Mouse (Mus musculus): ENCODE results near the gene Ralgps2. TPM values are rescaled to one million over a fixed set of nuclear protein-coding genes. Genes with fewer than 3 reads are reported as not detected.

The Ralgps2 gene
- polyA plus RNA-seq, 3 experiments from 2014 or later = 24.6 to 48.2 (median 34.1) TPM

DNA sequence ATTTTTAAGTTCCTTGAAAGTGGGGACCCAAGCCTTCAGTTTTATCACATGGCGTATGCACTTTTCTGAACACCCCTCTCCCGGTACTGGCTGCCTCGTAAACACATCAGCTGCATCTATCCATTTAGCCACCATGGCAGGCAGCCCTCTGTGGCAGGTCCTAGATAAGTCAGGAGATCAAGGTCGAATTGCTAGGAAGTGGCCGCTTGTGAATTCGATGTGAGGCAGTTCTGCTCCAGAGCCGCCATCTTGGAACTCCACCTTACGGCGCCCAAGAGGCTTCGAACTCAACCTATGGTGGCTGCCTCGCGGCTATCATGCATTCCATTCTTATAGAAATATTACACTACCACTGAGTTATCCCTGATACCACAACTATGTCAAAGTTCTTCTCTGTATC, 14.8 kb upstream of the Ralgps2 start:
- ATAC-seq = no peak

DNA sequence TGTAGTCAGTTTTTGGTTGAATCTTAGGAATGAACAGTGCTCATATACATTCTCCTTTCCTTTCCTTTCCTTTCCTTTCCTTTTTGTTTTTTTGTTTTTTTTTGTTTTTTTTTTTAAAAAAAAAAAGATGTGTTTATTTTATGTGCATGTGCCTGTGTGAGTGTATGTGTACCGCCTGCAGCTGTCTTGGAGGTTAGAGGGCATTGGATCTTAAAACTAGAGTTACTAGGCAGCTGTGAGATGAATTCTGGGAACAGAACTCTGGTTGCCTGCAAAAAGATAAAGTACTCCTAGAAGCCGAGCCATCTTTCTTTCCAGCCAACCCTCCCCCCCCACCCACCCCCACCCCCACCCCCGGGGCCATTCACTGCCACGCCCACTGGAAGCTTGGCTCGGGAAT, 10.9 kb upstream of the Ralgps2 start:
- no peak for ATAC-seq

DNA sequence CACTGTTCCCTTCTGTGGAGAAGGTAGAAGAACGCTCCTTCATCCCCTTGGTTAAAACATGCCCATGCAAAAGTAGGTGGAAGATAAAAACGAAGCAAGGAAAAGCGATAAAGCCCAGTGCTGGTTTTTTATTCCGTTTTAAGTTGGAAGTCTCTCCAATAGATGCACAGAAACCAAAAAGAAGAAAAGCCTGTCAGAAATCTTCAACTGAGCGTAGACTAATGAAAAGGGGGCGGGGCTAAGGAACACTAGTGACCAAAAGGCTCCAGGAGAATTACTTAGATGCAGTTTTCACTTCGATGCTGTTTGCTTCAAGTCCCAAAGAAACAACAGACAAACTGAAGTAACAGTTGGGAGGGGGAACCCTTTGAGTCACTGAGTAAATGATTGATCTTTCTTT, 1.2 kb upstream of the Ralgps2 start:
- no peak for ATAC-seq

DNA sequence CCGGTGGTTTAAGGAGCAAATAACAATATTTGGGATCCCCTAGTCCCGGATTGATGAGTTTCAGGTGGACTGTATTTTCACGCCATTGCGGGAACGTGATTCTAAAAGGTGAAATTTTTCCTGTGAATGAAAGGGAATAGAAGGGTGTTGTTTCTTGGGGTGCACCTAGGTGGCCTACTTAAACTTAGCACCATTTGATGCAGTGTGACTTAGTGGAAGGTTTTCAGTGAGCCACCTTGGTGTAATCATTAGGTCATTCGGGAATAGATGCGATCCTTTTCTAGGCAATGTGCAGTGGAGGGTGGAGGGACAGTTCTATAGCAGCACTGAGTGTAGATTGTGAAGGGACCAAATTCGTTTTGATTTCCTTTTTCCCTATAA, 706 bp upstream of the Ralgps2 start:
- ATAC-seq = peak; percentile 54

DNA sequence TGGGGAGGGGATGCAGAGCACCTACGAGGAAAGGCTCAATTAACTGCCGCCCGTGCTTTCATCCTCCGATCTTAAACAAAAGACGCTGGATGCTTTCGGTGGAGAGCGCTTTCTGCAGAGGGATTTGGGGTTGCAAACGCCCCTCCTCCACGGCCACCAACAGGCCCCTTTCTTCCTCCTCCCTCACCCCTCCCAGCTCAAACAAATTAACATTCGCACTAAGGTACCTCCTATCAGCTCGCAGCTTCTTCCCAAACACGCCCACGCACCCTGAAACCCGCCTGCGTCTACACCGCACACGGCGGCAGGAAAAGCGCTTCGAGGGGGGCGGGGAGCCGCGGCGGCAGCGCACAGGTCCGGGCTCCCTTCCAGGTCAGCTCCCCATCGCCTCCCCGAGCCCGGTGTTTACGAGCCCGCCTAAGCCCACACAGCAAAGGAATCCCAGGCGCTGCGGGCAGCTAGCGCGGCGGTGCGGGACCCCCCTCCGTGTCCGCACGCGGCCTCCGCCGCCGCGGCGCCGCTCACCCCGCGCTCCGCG, 652 bp downstream of the Ralgps2 start:
- peak; percentile 61 for ATAC-seq

DNA sequence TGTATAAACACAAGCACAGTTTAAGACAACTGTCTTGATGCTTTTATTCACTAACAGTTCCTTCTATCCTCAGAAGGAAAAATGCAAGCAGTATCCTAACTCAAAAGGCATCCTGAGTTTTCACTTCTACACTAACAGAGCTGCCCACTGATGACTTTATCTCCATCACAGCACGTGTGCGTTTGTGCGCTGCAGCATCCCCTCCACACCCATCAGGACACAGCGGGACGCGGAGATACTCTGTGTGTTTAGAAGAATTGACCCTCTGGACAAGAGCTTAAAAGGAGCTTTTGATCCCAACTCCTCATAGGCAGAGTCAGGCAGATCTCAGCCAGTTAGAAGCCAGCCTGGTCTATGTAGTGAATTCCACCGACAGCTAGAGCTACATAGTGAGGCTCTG, 2.0 kb downstream of the Ralgps2 start:
- ATAC-seq = no peak

DNA sequence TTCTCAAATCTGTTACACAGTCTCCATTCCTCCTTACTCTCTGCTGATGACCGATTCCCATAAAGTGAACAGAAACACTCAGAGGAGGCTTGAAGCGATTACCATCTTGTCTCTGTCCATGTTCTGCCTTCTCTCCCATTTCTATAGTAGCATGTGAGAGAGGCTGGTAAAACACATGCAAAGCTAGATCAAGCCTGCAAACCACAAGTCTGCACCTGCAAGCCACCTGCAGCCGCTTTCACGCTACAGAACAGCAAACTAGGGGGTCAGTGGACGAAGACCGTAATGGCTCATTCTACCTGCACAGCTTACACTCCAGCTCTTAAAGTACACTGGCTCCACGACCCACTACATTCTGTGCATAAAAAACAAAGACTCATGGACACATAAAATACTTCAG, 5.7 kb downstream of the Ralgps2 start:
- no peak for ATAC-seq

DNA sequence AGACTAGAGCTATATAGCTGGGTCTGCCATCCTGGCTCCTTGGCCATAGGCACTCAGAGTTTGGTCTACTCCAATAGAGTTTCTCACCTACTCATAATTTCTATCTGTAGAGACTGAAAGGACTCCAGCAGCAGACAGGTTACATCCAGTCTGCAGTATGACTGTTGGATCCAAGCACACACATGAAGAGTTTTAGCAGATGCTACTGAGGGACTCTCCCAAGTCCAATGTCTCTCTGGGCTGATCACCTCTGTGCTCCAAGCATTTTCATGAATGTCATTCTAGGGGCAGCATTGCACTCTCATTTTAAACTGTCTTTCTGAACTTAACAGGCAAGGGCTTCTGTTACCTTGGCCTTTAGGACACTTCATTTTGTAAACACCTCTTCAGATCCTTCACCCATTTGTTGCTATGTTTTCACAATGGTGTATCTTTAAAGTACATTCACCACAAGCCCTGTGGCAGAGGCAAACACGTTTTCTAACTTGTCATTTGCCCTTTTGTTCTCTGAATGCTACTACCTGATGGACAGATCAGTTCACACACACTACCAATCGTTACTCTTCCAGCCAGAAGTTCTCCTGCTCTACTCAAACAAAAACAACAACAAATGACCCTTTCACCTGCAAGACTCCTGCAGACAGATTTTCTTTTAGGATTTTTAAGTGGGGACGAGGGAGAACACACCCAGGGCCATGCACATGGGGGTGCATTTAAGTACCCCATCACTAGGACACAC, 7.2 kb downstream of the Ralgps2 start:
- ATAC-seq = no peak

DNA sequence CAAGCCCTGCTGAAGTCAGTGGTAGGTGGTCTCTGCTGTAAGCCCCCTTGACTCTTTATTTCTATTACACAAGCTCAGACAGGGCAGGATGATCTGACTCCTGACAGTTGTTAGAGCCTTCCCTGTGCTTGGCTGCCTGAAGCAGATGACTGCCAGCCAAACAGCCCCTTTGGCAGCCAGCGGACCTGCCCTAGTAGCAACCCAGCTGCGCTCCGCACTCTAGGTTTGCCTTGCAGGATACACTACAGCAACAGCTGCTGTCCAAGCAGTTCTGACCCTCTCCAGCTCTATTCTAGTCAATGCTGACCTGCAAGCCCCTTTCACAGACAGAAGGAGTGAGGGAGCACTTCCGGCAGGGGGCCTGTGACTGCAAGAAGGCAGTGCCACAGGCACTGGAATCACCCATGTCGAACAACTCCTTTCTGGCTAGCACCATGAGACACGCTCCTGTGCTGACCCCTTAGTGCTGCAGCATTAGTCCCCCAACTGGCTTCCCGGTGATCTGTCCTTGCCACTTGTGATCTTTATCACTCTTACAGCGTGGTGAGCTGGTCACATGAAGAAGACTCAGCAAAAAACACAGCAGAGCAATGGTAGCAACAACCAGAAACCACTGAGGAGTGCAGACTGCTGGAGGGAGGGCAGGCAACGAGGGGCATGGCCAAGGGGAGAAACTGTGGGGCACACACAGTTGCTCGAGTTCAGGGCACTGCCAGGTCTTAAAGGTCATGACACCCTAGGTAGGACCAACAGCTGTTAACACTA, 8.1 kb downstream of the Ralgps2 start:
- ATAC-seq = no peak

DNA sequence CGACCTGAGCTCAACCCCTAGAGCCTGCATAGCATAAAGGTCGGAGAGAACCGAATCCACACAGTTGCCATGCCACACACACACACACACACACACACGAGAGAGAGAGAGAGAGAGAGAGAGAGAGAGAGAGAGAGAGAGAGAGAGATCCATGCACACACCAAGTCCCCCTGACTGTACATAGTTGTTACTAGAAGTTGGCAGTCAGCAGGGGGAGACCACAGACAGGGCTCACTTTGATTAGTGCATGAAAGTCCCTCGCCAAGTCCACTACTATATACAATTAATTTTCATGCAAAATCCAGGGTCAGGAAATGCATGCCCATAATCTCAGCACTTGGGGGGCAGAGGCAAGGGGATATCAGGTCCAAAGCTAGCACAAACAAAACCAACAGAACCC, 9.2 kb downstream of the Ralgps2 start:
- no peak for ATAC-seq

DNA sequence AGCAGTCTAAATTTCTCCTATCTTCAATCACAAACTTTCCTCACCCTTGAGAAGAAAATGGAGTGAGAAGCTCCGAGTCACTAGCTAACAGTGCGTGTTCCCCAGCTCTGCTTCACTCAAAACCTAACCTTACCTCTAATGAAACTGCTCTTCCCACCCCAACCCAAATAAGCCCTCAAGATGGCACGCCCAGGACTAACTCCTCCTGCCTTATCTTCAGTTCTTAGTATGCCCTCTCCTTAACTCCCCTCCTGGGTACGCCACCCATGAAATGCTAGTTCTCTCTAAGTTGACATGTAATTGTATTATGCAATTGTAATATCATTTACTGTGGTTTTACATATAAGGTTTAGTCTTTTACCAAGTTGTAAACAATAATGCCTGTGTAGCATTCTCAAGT, 11.2 kb downstream of the Ralgps2 start:
- no peak for ATAC-seq

DNA sequence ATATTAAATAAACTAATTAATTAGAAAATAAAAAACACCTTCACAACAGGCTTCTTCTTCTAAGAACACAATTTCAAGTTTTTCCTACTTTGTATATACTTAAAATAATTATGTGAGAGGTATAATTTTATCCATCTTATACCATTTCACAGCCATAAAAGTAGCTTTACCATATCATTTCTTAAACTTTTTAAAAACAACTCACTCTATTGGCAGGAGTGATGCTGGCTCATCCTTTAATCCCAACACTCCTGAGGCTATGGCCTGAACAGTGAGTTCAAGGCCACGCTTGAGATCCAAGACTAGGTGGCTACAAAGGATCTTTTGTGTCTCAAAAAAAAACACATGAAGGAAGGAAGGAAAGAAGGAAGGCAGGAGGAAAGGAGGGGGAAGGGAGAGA, 15.9 kb downstream of the Ralgps2 start:
- ATAC-seq = no peak

DNA sequence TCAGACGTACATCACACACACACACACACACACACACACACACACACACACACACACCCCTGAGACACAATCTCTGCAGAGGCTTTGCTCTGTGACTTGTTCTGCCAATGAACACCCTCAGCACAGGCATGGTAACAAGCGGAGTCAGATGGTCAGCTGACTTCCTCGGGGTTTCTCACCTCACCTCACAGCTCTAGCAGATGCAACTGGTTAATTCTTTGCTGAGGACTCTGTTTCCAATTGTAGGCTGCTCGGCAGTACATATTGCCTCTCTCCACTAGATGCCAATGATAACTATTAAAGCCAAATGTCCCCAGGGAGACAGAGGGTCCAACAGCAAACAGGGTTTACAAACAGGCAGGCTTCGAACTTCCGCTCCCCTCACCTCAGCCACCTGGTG, 16.5 kb downstream of the Ralgps2 start:
- ATAC-seq = no peak

DNA sequence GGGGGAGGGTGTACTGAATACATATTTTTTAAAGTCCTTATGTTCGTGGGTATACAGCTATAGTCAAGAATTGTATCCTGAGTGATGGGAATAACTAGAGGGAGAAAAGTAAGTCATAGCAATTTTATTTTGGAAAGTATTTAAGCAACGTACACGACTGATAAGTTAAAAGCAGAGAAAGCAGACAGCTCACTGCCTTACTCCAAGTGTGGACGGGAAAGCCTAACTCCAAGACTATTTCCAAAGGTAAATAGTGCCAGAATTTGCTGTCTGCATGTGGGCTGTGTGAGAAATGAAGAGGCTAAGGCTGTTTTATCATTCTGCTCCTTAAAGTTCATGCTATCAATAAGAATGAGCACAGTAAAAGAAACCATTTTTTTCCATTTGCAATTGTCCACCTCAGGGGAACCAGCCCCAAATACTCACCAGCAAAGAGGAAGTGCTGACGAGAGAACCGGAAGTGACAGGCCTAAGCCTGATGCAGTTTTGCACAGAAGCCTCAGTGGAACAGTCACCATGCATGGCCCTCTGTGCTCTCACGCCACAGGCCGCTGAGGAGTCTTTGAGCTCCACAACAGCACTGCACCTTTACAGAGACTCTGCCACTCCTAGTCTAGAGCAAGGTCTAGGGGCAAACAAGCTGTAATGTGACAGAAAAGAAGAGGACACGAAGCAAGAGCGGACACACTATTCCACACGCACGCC, 18.0 kb downstream of the Ralgps2 start:
- peak; percentile 64 for ATAC-seq

DNA sequence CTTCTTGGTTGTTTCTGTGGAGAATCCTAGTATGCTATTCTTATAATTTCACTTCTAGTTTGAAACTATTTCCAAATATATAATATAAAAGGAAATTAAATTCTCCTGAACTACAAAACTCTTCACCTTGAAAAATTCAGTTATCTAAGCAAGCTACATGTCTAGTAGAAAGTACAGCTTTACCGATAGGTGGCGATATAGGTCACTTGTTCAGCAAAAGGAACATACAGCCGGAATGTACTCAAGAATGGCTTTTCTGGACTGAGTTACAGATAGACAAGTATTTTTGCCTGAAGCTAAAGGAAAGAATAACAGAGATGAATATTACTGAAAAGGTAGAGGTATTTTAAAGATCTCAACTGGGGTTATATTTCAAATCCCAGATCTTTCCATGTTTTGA, 22.0 kb downstream of the Ralgps2 start:
- ATAC-seq = peak; percentile 60

DNA sequence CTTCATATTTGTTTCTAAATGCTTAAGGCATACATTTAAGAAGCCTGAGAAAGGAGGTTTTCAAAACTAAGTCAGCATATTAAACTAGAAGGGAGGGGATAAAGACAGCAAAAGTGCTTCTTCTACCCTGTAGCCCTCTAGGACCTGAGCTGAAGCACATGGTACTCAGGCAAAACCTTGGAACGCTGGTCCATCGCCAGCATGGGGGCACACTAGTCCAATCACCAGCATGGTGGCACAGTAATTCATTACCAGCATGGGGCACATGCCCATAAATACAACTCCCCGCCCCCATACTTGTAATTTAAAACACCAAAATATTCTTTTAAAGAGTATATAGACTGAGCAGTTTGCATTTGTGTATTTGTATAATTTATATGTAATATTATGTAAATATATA, 23.1 kb downstream of the Ralgps2 start:
- no peak for ATAC-seq

DNA sequence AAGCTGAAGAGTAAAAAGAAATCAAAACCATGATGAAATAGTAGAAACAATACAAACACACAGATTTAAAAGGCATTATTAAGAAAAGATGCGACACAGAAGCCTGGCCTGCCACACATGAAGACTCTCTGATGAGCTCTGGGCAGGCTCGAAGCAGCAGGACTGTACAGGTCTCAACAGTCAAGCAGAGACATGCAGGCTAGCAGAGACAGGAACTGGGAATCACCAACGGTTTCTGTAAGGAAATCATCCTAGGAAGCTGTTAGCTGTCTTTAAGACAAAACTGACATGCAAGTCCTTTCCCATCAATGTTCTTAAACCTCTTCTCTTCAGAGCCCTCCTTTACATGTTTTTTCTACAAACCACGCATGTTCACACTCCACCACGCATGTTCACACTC, 24.5 kb downstream of the Ralgps2 start:
- no peak for ATAC-seq

DNA sequence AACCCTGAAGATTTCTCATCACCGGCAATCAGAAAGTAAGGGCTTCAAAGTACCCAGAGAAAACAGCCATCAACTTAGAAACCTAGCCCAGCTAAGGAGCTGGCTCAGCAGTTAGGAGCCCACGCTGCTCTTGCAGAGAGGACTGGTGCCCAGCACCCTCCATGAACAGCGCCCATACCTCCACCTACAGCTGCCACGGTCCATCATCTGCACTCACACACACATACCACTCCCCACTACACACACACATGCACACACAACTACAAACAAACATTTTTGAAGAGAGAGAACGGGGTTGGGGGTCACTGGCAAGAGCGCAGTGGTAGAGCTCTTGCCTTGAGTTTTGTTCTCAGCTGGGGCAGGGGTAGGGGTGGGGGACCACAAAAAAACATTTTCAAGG, 26.2 kb downstream of the Ralgps2 start:
- ATAC-seq = no peak

DNA sequence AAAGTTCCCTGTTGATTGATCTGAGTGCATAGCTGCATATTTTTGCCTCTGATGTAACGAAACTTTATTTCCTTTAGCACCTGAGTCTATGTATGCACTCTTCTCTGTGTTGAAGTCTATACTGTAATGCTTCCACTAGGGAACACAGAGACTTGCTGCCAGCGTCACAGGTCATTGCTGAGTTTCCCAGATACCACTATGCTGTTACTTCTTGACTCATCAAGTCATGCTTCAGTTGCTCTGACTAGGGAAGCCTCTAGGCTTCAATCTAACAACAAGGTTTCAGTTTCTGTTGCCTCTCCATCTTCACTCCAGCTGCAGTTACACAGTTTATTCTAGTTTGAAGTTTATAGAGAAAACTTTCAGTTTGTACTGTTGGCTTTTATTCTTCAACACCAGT, 28.5 kb downstream of the Ralgps2 start:
- ATAC-seq = peak; percentile 78

DNA sequence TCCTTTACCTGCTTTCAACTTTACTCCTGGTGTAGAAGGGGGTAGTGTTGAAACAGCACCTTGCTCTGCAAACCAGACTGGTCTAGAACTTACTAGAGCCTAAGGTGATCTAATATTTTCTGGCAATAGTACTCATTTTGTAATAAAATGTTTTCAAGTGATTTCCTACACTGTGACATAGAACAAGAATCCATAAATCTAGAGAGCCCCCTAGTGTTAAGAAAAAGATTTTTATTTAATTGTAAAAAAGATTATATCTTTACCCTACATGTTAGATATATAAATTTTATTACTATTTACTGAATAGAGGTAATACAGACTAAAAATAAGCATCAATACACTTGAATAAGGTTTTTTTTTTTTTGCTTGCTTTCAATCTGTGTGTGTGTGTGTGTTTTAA, 29.6 kb downstream of the Ralgps2 start:
- ATAC-seq = no peak

DNA sequence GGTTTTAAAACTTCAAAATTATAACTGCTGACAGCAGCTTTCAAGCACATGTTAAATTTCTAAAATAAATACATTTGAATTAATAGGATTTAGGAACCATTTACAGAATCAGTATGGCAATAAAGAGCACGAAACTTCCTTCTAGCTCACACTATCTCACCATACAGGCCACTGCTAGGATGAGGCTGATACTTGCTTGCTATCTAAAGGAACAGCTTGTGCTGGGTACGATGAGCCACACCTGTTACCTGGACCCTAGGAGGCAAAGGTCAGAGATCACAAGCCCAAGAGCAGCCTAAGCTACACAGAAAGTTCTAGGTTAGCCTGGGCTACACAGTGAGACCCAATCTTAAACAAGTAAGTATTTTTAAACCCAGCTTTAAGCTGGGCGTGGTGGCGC, 30.2 kb downstream of the Ralgps2 start:
- no peak for ATAC-seq

DNA sequence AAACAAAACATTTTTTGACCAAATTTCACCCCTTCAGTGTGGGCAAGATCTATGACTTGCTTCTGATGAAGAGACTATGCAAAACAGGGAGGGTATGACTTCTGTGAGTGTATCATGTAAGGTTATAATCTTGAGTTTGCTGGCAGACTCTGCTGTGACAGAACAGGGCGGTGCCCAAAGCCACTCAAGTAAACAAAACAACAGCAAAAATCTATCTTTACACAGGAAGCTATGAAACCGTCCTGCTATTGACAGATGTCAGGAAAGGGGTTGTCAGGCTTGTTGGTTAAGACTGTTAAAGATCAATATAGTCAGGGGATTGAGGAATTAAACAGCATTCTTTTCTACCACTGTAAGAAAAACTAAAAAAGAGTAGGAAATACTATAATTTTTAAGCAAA, 33.8 kb downstream of the Ralgps2 start:
- ATAC-seq = peak; percentile 44

DNA sequence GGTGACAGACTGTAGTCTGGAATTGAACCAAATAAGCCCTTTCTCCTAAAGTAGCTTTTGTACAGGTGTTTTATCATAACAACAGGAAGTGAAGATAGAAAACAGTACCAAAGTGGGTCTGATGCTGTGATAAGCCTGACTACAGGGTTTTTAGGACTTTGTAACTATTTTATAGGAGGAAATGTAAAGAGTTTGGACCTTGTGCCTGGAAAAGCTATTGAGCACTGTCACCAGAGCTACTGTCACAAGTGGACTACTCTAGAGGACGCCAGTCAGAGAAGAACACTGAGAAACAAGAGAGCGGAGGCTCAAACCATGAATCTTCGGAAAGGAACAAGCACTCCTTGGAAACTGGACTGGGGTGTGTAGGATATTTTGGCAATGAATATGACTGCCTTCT, 35.5 kb downstream of the Ralgps2 start:
- no peak for ATAC-seq

DNA sequence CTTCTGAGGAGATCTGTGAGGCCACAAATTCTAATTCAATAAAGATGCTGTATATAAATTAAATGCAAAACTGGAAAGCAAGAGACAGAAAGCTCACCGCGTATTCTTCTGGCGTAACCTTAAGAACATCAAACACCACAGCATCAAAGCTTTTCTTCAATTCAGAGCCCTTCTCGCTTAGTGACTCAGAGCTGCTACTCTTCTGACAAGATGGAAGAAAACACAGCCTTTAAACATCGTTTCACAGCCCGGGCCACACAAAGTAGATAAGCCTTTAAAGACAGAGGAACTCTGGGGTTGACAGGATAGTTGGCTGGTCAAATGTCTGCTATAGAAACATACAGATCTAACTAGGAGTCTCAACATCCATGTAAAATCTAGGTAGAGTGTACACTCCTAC, 37.7 kb downstream of the Ralgps2 start:
- ATAC-seq = no peak

All from inflammation-experienced regulatory T-cells, adult 6 months (primary cell).